Mouse (Mus musculus) forebrain, embryonic 12.5 days (tissue): ENCODE measurements around the gene Tmem121b. TPM values are rescaled to one million over a fixed set of nuclear protein-coding genes. Genes with fewer than 3 reads are reported as not detected.

Source experiments
- ATAC-seq: fragments of 200-750 bp; cut with Nextera tagmentation; 2 replicates; pipeline ENCODE4 v1.8.0; 2017; ENCODE audit warnings: moderate TSS enrichment; ENCODE audit not compliant: low FRiP score
- H3K27ac ChIP-seq: fragments of 300-500 bp; sonication (generic); 2 replicates; pipeline ENCODE4 v1.5.1; 2016; ENCODE audit warnings: mild to moderate bottlenecking
- H3K27me3 ChIP-seq: fragments of 300-500 bp; sonication (generic); 2 replicates; pipeline ENCODE4 v1.6.1; 2016; ENCODE audit warnings: mild to moderate bottlenecking
- H3K36me3 ChIP-seq: fragments of 300-500 bp; sonication (generic); replicated peaks from 2 replicates; pipeline ENCODE4 v1.6.1; 2016; ENCODE audit warnings: mild to moderate bottlenecking
- H3K4me1 ChIP-seq: fragments of 300-500 bp; sonication (generic); 2 replicates; pipeline ENCODE4 v1.6.1; 2016
- H3K4me2 ChIP-seq: fragments of 300-500 bp; sonication (generic); 2 replicates; pipeline ENCODE4 v1.6.1; 2016; ENCODE audit warnings: mild to moderate bottlenecking, moderate library complexity
- H3K4me3 ChIP-seq: fragments of 300-500 bp; sonication (generic); replicated peaks from 2 replicates; pipeline ENCODE4 v1.5.1; 2016; ENCODE audit warnings: mild to moderate bottlenecking
- H3K9ac ChIP-seq: fragments of 300-500 bp; sonication (generic); 2 replicates; pipeline ENCODE4 v1.6.1; 2016; ENCODE audit warnings: mild to moderate bottlenecking
- H3K9me3 ChIP-seq: fragments of 300-500 bp; sonication (generic); 2 replicates; pipeline ENCODE4 v1.6.1; 2016
- WGBS: fragments of 180-500 bp; shearing (Covaris S2); methylation state at CpG from one replicate; pipeline ENCODE4 v1.1.7; 2016; 5-methylcytosine and 5-hydroxymethylcytosine counted together
- polyA plus RNA-seq: library from polyadenylated mRNA; unstranded; fragments of >200 nt; fragmentation: Nextera tagmentation; extraction: Ambion mirVana; gene quantifications from 2 replicates; pipeline ENCODE4 v1.2.1, GENCODE M21; 2016

The Tmem121b gene
- polyA plus RNA-seq, 1 experiment from 2014 or later: 2.5 TPM

DNA sequence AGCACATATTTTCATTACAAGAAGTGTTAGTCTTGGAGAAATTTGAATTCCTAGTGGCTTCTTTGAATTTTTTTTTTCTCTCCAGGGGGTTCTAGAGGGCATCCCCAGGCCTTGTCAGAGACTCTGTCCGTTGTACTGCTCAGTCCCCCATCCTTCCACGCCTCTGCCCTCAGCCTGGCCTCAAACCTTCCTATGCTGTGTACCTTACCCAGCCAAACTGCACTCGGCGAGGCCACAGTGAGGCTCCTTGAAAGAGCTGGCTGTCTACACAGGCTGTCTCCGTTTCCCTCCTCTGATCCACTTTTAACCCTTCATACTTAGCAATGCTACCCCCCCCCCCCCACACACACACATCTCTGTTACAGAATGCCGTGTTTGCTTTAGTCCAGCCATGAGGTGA is 31.4 kb downstream of the Tmem121b start:
- 0 out of 2 replicates have a peak, but pooled peaks have one; percentile 15 for ATAC-seq
- H3K9me3 ChIP-seq: no peaks in the 10 kb centered on the region
- no peak overlapping the region for H3K4me3 ChIP-seq
- WGBS: 65% methylated on average over 6 of the region's 6 CpGs
- peaks cover 13% of the 10 kb centered on the region for H3K4me1 ChIP-seq
- H3K4me2 ChIP-seq: no peak overlapping the region
- no peaks in the 10 kb centered on the region for H3K36me3 ChIP-seq
- no peak overlapping the region for H3K9ac ChIP-seq
- peaks cover 50% of the 10 kb centered on the region for H3K27me3 ChIP-seq
- no peak overlapping the region for H3K27ac ChIP-seq

DNA sequence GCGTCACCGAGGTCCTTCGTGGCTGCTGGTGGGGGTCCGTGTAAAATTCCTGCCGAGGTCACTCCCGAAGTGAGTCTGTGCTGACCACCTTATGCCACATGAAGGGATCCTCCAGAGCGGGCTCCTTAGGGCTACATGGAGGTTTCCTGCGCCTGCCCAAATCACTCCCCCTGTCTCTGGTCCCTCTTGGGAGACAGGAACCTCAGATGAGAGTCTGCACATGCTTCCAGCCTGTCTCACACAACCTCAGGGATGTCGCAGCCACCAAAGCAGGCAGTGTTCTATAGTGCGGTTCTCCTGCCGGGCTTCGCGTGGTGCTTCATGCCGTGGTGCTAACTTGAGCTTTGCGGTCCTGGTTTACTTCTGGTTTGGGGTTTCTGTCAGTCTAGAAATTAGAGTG is 32.4 kb downstream of the Tmem121b start:
- Histone ChIP-seq H3K4me1 (peaks cover 13% of the 10 kb centered on the region), H3K27ac (no peak overlapping the region), H3K27me3 (peaks cover 47% of the 10 kb centered on the region), H3K4me3 (no peak overlapping the region), H3K4me2 (no peak overlapping the region), H3K9ac (no peak overlapping the region), H3K9me3 (no peaks in the 10 kb centered on the region), H3K36me3 (no peaks in the 10 kb centered on the region)
- no peak for ATAC-seq
- 69% methylated on average over 15 of the region's 15 CpGs for WGBS

DNA sequence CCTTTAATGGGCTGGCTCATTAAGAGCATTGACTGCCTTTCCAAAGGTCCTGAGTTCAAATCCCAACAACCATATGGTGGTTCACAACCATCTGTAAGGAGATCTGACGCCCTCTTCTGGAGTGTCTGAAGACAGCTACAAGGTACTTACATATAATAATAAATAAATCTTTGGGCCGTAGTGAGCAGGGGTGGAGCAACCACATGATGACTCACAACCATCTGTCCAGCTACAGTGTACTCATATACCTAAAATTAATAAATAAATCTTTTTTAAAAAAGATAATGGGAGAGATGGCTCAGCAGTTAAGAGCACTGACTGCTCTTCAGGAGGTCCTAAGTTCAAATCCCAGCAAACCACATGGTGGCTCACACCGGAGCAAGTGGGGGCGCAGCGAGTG is 35.9 kb downstream of the Tmem121b start:
- Histone ChIP-seq H3K4me3 (no peak overlapping the region), H3K36me3 (no peaks in the 10 kb centered on the region), H3K4me2 (no peak overlapping the region), H3K9ac (no peak overlapping the region), H3K4me1 (no peaks in the 10 kb centered on the region), H3K27me3 (peaks cover 19% of the 10 kb centered on the region), H3K9me3 (no peaks in the 10 kb centered on the region), H3K27ac (no peak overlapping the region)
- WGBS: 92% methylated on average over 5 of the region's 5 CpGs
- no peak for ATAC-seq

DNA sequence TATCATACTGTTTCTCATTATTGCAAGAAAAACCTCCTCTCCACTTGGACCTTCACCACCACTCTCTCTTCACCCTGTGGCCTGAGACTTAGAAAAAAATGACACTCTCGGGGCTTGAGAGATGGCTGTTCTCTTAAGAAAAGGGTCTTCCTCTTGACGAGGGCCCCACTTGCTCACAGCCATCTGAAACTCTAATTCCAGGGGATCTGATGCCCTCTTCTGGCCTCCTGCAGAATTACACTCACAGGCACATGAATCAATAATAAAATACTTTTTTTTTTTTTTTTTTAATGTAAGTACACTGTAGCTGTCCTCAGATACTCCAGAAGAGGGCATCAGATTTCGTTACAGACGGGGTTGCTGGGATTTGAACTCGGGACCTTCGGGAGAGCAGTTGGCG is 36.5 kb downstream of the Tmem121b start:
- no peaks in the 10 kb centered on the region for H3K4me1 ChIP-seq
- no peak overlapping the region for H3K4me2 ChIP-seq
- no peak overlapping the region for H3K9ac ChIP-seq
- no peak overlapping the region for H3K27ac ChIP-seq
- WGBS: 71% methylated on average over 7 of the region's 7 CpGs
- no peaks in the 10 kb centered on the region for H3K9me3 ChIP-seq
- no peaks in the 10 kb centered on the region for H3K36me3 ChIP-seq
- H3K27me3 ChIP-seq: peaks cover 14% of the 10 kb centered on the region
- no peak for ATAC-seq
- H3K4me3 ChIP-seq: no peak overlapping the region

DNA sequence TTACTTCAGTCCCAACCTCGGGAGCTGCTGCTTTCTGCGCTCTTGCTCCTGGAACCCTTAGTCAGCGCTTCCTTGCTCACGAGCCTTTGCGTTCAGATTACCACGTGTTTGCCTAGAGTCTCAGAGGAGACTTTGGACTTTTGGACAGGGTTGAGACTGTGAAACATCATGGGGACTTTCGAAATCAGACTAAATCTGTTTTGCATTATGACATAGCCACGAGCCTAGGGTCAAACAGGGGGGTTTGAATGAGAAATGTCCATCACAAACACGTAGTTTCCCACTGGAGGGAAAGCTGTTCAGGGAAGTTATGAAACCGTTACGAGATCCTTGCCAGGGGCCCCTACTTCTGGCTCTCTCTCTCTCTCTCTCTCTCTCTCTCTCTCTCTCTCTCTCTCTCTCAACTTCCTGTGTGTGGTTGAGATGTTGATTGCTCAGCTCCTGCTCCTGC is 39.0 kb downstream of the Tmem121b start:
- ATAC-seq: no peak
- Histone ChIP-seq H3K9ac (no peak overlapping the region), H3K4me2 (no peak overlapping the region), H3K27ac (no peak overlapping the region), H3K36me3 (no peaks in the 10 kb centered on the region), H3K27me3 (0 out of 2 replicates have a peak, but pooled peaks cover 3% of the 10 kb centered on the region), H3K9me3 (no peaks in the 10 kb centered on the region), H3K4me3 (no peak overlapping the region), H3K4me1 (no peaks in the 10 kb centered on the region)
- WGBS: 75% methylated on average over 11 of the region's 11 CpGs

DNA sequence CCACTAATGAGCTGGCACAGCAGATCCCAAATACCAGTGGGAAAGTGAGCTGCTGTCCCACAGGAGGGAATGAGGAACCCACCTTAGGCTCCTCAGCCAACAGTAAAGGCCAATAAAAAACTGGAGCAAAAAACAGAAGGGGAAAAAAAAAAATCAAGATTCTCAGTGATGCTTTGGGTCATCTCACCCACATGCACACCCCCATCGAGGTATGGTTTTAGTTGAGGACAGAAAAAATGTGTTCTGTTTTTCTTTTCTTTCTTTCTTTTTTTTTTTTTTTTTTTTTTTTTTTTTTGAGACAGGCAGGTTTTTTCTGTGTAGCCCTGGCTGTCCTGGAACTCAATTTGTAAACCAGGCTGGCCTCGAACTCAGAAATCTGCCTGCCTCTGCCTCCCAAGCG is 40.1 kb downstream of the Tmem121b start:
- no peak overlapping the region for H3K4me3 ChIP-seq
- ATAC-seq: no peak
- no peaks in the 10 kb centered on the region for H3K9me3 ChIP-seq
- H3K36me3 ChIP-seq: no peaks in the 10 kb centered on the region
- H3K4me1 ChIP-seq: no peaks in the 10 kb centered on the region
- no peaks in the 10 kb centered on the region for H3K27me3 ChIP-seq
- H3K27ac ChIP-seq: no peak overlapping the region
- no peak overlapping the region for H3K9ac ChIP-seq
- no peak overlapping the region for H3K4me2 ChIP-seq
- 95% methylated on average over 3 of the region's 3 CpGs for WGBS

DNA sequence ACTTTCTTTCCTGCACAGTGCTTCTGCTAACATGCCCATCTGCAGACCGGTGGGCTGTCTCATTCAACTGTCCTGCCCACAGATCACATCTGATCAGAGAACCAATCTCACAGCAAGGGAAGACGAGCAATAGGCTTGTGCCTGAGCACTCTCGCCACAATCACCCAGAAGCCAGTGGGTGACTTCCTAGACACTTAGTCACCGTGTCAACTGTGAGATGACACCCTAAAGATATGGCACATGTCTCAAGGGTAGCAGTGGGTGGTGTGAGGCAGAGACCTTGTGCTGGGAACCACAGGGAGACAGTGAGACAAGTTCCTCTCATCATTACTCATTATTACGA is 40.5 kb downstream of the Tmem121b start:
- no peak overlapping the region for H3K27ac ChIP-seq
- H3K36me3 ChIP-seq: no peaks in the 10 kb centered on the region
- H3K9me3 ChIP-seq: no peaks in the 10 kb centered on the region
- H3K9ac ChIP-seq: no peak overlapping the region
- 93% methylated on average over 5 of the region's 5 CpGs for WGBS
- no peak for ATAC-seq
- no peak overlapping the region for H3K4me2 ChIP-seq
- H3K4me3 ChIP-seq: no peak overlapping the region
- H3K4me1 ChIP-seq: no peaks in the 10 kb centered on the region
- H3K27me3 ChIP-seq: no peaks in the 10 kb centered on the region

DNA sequence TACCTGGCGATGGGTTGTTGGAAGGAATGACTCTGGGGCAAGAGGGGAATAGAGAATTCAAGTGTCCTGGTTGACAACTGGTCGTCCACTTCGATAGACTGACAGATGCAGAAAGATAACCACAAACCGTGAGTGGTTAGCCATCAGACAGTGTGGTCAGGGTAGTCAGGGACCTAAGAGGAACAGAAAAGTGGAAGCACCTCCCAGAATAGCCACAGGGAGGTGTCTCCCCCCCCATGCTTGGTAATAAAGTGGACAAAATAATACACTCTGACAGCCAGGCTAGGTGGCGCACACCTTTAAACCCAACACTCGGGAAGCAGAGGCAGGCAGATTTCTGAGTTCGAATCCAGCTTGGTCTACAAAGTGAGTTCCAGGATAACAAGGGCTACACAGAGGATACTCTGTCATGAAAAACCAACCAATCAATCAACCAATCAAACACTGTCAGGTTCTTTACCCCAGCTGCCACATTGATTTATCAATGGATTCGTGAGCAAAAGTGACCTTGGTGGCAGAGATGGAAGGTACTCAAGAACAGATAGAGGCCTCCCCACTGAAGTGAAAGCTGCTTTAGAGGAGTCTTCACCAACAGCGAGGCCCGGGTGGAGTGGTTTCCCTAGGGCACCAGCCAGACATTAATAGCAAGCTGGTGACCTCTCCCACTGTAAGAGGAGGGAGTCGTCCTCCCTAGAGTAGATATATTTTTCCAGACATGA is 41.1 kb downstream of the Tmem121b start:
- Histone ChIP-seq H3K4me3 (no peak overlapping the region), H3K9me3 (no peaks in the 10 kb centered on the region), H3K4me1 (no peaks in the 10 kb centered on the region), H3K4me2 (no peak overlapping the region), H3K27me3 (no peaks in the 10 kb centered on the region), H3K9ac (no peak overlapping the region), H3K36me3 (no peaks in the 10 kb centered on the region), H3K27ac (no peak overlapping the region)
- WGBS: 92% methylated on average over 11 of the region's 11 CpGs
- no peak for ATAC-seq

DNA sequence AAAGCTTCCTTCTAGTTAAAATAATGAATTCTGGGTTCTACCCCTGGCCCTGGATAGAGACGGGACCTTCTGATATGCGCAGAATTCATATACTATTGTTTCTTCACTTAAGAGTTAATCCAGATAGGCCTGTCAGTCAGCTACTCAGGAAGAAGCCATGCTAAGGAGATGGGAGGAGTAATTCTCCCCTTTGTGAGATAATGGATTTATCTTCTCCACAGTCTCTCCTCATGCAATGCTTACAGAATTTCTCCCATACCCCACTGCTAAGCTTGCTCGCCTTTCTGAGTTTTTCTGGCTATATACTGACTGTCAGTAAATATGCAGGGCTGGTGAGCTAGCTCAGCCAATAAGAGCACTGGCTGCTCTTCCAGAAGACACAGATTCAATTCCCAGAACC is 43.4 kb downstream of the Tmem121b start:
- H3K27me3 ChIP-seq: no peaks in the 10 kb centered on the region
- 85% methylated on average over 3 of the region's 3 CpGs for WGBS

DNA sequence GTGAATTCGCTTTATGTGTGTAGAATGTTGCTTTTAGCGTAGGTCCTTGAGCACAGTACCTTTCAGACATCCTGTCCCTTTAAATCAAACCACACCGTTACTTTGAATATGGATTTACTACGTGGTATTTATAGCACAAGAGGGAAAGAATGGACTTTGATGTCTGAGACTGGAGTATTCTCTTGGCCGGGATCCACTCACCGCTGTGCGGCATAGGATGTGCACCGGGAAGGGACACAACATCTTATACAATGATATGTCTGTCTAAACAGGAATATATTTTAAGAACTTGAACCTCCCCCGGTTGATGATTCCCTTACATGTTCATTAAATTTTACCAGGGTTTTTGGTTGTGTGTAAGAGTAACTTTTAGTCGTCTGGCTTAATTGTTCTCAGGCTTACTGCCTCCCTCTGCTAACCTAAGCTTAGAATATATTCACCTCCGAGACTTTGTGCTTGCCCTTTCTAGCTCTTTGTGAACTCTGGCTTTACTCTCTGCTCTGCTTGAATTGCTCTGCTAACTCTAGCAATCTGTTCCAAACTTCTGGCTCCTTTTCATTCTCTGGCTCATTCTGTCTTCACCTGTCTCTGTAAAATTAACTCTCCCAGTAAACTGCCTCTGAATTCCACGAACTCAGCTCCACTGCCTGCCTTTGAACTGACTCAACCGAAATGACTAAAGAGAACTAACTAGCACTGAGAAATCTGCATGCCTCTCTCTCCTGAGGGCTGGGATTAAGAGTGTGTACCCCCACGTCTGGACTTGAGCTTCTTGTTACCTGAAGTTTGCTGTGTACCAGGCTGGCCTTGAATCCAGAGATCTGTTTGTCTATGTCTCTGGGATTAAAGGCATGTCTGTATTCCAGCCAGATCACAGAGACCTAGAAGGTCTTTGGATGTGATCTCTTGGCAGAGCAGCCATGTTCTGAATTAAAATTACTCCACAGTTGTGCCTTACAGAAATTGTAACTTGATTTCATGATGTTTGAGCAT is 49.9 kb downstream of the Tmem121b start:
- no peaks in the 10 kb centered on the region for H3K27me3 ChIP-seq
- H3K4me1 ChIP-seq: no peaks in the 10 kb centered on the region
- ATAC-seq: no peak
- H3K4me3 ChIP-seq: no peak overlapping the region
- 89% methylated on average over 14 of the region's 14 CpGs for WGBS
- no peak overlapping the region for H3K4me2 ChIP-seq
- H3K9ac ChIP-seq: no peak overlapping the region
- no peak overlapping the region for H3K27ac ChIP-seq
- peaks cover 31% of the 10 kb centered on the region for H3K36me3 ChIP-seq
- H3K9me3 ChIP-seq: no peaks in the 10 kb centered on the region

More for the DNA sequence above, 43.4 kb downstream of the Tmem121b start:
- Histone ChIP-seq H3K27ac (no peak overlapping the region), H3K9me3 (no peaks in the 10 kb centered on the region), H3K4me2 (no peak overlapping the region), H3K9ac (no peak overlapping the region), H3K4me3 (no peak overlapping the region), H3K36me3 (no peaks in the 10 kb centered on the region), H3K4me1 (no peaks in the 10 kb centered on the region)
- no peak for ATAC-seq

DNA sequence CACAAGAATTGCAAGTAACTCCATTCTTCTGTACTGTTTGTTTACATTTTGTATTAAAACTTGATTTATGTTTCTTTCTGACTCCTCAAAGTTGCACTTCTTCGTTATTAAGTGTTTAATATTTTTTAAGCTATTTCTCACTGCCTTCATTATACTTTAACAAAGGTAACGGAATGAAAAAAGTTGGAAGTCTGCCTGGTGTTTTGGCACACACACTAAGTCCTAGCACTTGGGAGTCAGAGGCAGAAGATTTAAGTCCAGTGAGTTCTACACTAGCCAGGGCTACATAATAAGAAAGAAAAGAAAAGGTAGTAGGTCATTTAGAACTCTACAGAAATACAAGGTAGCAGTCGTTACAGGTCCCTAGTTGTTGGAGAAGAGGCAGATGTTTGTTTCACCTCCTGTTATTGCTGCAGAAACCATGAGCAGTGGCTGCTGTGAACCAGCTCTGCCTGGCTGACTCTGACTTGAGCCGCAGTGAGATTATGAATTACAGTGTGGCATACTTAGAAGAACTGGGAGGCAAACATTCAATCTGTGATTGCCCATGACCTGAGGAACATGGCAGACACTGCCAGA is 51.3 kb downstream of the Tmem121b start:
- no peak for ATAC-seq
- Histone ChIP-seq H3K4me1 (no peaks in the 10 kb centered on the region), H3K36me3 (peaks cover 37% of the 10 kb centered on the region), H3K9me3 (no peaks in the 10 kb centered on the region), H3K4me3 (no peak overlapping the region), H3K4me2 (no peak overlapping the region), H3K27me3 (no peaks in the 10 kb centered on the region), H3K27ac (no peak overlapping the region), H3K9ac (no peak overlapping the region)
- WGBS: 91% methylated on average over 4 of the region's 4 CpGs
